Mouse (Mus musculus): ENCODE results near the gene Cd3d. TPM values are rescaled to one million over a fixed set of nuclear protein-coding genes. Genes with fewer than 3 reads are reported as not detected.

Cd3d gene
- polyA plus RNA-seq, 1 experiment from 2014 or later: not detected

DNA sequence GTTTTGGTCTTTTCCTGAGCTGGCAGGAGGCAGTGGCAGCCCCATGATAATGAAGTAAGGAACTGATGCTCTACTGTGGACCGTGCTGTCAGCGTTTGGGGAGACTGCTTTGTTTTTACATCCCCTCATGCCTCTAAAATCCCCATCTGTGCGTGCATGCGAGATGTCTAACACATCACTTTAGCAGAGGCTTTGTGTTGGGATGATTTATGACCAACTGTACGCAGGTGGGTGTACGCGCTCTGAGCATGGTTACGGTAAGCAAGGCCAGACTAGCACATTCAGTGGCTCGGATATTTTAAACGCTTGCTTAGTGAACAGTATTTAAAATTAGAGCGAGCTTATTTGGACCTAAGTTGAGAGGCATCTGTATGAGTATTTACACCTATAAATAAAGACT is 36.4 kb downstream of the Cd3d start:
- H3K36me3 ChIP-seq: no peaks in the 10 kb centered on the region
- H3K4me3 ChIP-seq: no peak overlapping the region
- WGBS: 83% methylated on average over 11 of the region's 11 CpGs
- no peaks in the 10 kb centered on the region for H3K9me3 ChIP-seq
- no peak for ATAC-seq (replicated peaks)
- peaks cover 3% of the 10 kb centered on the region; the same call in 1 of the 2 replicates for H3K27me3 ChIP-seq
- H3K4me1 ChIP-seq: no peaks in the 10 kb centered on the region
- H3K27ac ChIP-seq (replicated peaks): no peak overlapping the region
- no peak overlapping the region for H3K9ac ChIP-seq (replicated peaks)
- no peak overlapping the region for H3K4me2 ChIP-seq (replicated peaks)

DNA sequence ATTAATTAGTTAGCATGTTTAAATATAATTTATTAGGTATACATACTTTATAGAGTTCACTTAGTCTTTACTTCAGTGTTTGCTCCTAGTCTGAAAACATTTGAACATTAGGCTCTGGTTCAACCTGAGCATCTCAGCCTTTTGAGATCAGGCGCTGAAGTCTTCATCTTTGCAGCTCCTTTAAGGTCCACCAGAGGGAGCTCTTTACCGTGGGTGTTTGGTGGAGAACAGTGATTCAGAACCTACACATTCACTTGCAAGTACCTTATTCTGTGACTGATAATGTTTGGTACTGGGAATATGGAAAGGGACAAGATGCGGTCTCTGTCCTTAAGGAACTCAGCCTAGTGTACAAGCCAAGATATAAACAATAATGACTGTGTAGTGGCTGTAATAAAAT is 41.2 kb downstream of the Cd3d start:
- Histone ChIP-seq H3K4me2 (replicated peaks) (no peak overlapping the region), H3K27me3 (no peaks in the 10 kb centered on the region), H3K4me3 (no peak overlapping the region), H3K27ac (replicated peaks) (no peak overlapping the region), H3K9me3 (no peaks in the 10 kb centered on the region), H3K4me1 (no peaks in the 10 kb centered on the region), H3K9ac (replicated peaks) (no peak overlapping the region), H3K36me3 (no peaks in the 10 kb centered on the region)
- 17% methylated on average over 3 of the region's 3 CpGs for WGBS
- no peak for ATAC-seq (replicated peaks)

DNA sequence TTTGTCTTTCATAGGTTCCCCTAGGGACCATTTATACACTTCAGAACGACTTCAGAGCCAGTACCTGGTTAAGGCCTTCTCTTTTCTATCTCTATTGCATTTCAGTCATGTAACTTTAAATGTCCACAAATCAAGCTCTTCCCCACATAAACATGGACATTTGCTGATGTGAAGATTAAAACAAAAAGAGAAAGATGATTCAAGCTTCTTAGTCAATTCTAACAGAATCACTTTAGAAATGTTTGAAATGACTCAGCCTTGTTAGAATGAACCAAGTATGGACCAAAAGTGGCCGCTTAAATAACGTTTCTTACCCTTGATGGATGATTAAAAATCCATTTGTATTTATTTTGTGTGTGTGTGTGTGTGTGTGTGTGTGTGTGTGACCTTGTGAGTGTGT is 42.1 kb downstream of the Cd3d start:
- ATAC-seq (replicated peaks): no peak
- no peaks in the 10 kb centered on the region for H3K36me3 ChIP-seq
- no peak overlapping the region for H3K9ac ChIP-seq (replicated peaks)
- no peak overlapping the region for H3K4me2 ChIP-seq (replicated peaks)
- no peak overlapping the region for H3K27ac ChIP-seq (replicated peaks)
- H3K9me3 ChIP-seq: no peaks in the 10 kb centered on the region
- H3K4me3 ChIP-seq: no peak overlapping the region
- no peaks in the 10 kb centered on the region for H3K4me1 ChIP-seq
- 67% methylated on average over 3 of the region's 3 CpGs for WGBS
- H3K27me3 ChIP-seq: no peaks in the 10 kb centered on the region

DNA sequence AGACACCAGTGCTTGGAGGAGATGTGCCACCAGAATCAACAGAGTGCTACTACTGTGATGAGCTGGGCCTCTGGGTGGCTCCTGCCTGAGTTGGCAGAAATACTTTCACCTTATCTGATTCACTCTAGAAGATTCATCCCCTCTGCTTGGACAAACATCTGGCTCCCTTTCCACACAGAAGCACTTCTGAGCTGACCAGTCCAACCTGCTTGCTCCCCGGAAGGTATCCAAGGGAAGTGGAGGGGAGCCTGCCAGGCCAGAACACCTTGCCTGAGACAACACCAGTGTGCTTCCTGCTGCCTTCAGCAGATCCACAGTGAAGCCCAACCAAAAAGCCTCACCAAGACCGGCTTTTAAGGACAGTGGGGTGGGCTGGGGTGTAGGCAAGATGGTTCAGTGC is 42.6 kb downstream of the Cd3d start:
- WGBS: 84% methylated on average over 2 of the region's 2 CpGs
- H3K4me2 ChIP-seq (replicated peaks): no peak overlapping the region
- H3K4me1 ChIP-seq: no peaks in the 10 kb centered on the region
- H3K9me3 ChIP-seq: no peaks in the 10 kb centered on the region
- no peak overlapping the region for H3K4me3 ChIP-seq
- H3K36me3 ChIP-seq: no peaks in the 10 kb centered on the region
- no peak overlapping the region for H3K9ac ChIP-seq (replicated peaks)
- H3K27me3 ChIP-seq: no peaks in the 10 kb centered on the region
- no peak overlapping the region for H3K27ac ChIP-seq (replicated peaks)
- no peak for ATAC-seq (replicated peaks)

DNA sequence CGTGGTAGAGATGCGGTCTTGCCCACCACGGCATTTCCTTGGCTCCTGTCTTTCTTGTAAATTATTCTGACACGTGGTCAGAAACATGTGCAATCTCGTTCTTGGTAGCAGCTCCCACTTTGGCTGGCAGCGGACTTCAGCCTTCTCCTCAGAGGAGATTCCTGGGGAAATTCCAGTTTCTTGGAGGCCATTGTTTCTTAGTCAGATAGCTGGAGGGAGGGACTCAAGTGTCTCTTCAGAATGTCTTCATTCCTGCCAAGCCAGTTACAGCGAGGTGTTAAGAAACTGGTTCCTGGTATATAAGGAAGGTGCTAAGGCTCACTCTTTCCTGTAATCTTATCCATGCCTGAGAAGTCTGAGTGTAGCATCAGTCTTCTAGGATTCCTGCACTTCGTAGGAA is 45.8 kb downstream of the Cd3d start:
- no peak for ATAC-seq (replicated peaks)
- H3K9ac ChIP-seq (replicated peaks): no peak overlapping the region
- no peak overlapping the region for H3K4me2 ChIP-seq (replicated peaks)
- no peak overlapping the region for H3K27ac ChIP-seq (replicated peaks)
- H3K36me3 ChIP-seq: no peaks in the 10 kb centered on the region
- 75% methylated on average over 8 of the region's 8 CpGs for WGBS
- no peaks in the 10 kb centered on the region for H3K9me3 ChIP-seq
- no peaks in the 10 kb centered on the region for H3K27me3 ChIP-seq
- H3K4me3 ChIP-seq: no peak overlapping the region
- no peaks in the 10 kb centered on the region for H3K4me1 ChIP-seq

DNA sequence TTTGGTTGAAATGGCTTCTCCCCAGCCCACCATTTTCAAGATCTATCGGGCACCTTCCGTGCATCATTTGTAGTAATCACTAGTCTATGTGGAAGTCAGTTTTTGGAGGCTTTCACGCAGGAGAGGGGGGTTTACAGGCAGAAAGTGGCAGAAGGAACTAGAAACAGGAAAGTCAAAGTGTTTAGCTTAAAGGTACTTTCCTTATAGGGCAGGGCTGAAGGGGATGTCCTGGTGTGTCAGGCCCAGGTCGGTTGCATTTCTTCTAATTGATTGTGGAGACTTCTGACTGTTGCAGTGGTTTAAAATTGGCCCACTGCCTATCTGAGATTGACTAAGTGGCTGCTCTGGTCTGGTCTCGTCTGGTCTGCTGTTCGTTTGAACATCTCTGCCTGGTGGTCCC is 48.8 kb downstream of the Cd3d start:
- Histone ChIP-seq H3K4me2 (replicated peaks) (no peak overlapping the region), H3K4me1 (no peaks in the 10 kb centered on the region), H3K27ac (replicated peaks) (no peak overlapping the region), H3K27me3 (no peaks in the 10 kb centered on the region), H3K9ac (replicated peaks) (no peak overlapping the region), H3K36me3 (no peaks in the 10 kb centered on the region), H3K9me3 (no peaks in the 10 kb centered on the region), H3K4me3 (no peak overlapping the region)
- WGBS: 75% methylated on average over 6 of the region's 6 CpGs
- ATAC-seq (replicated peaks): no peak

DNA sequence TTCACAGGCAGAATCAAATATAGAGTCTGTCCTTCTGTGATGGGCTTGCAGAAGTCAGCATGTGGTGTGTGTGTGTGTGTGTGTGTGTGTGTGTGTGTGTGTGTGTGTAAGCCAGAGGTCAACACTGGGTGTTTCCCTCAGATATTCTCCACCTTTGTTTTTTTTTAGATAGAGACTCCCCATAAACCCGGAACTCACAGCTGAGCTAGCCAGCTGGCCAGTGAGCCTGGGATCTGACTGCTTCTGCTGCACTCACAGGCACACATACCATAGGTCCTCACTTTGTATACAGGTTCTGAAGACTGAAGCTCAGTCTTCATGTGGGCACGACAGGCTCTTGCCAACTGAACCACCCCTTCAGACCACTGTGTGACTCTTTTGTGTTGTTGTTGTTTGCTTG is 50.7 kb downstream of the Cd3d start:
- H3K4me1 ChIP-seq: no peaks in the 10 kb centered on the region
- H3K4me3 ChIP-seq: no peak overlapping the region
- H3K9ac ChIP-seq (replicated peaks): no peak overlapping the region
- H3K4me2 ChIP-seq (replicated peaks): no peak overlapping the region
- H3K36me3 ChIP-seq: no peaks in the 10 kb centered on the region
- H3K9me3 ChIP-seq: no peaks in the 10 kb centered on the region
- no peak for ATAC-seq (replicated peaks)
- 82% methylated on average over 2 of the region's 2 CpGs for WGBS
- no peak overlapping the region for H3K27ac ChIP-seq (replicated peaks)
- no peaks in the 10 kb centered on the region for H3K27me3 ChIP-seq

DNA sequence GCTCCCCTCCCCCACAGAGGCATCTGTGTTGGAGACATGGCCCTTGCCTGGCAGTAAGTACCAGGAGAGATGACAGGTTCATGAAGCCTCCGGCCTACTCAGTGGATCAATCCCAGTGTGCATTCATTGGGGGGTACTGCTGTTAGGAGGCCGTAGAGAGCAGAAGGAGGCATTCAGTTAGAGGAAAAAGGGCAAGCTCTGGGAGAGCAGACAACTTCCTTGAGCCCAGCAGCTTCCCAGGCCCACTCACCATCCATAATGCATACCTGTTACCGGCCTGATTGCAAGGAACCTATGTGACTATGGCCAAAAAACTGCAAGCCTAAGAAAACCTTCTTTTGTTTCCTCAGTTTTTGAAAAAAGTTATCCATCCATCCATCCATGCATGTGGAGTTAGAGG is 52.9 kb downstream of the Cd3d start:
- no peak overlapping the region for H3K4me3 ChIP-seq
- H3K4me2 ChIP-seq (replicated peaks): no peak overlapping the region
- H3K36me3 ChIP-seq: no peaks in the 10 kb centered on the region
- ATAC-seq (replicated peaks): no peak
- no peaks in the 10 kb centered on the region for H3K4me1 ChIP-seq
- WGBS: 82% methylated on average over 3 of the region's 3 CpGs
- H3K27me3 ChIP-seq: peaks cover 12% of the 10 kb centered on the region; the same call in 1 of the 2 replicates
- H3K9ac ChIP-seq (replicated peaks): no peak overlapping the region
- H3K27ac ChIP-seq (replicated peaks): no peak overlapping the region
- H3K9me3 ChIP-seq: no peaks in the 10 kb centered on the region

Other genes with a start within 250 kb of the Cd3d start
- gene Phldb1, start 246.6 kb upstream of the Cd3d start, polyA plus RNA-seq (2015; fragmentation: Nextera tagmentation; extraction: Ambion mirVana): 46.4 and 50.0 TPM in 2 replicates
- 134 and 139 TPM in 2 replicates for gene Arcn1, start 213.9 kb upstream of the Cd3d start, polyA plus RNA-seq (2015; fragmentation: Nextera tagmentation; extraction: Ambion mirVana)
- gene Ift46, start 213.9 kb upstream of the Cd3d start, polyA plus RNA-seq (2015; fragmentation: Nextera tagmentation; extraction: Ambion mirVana): 174 and 179 TPM in 2 replicates
- gene Tmem25, start 182.5 kb upstream of the Cd3d start, polyA plus RNA-seq (2015; fragmentation: Nextera tagmentation; extraction: Ambion mirVana): 6.9 and 7.5 TPM in 2 replicates
- 0.36 TPM in 1 of 2 replicates, not detected in the other for gene Ttc36, start 178.7 kb upstream of the Cd3d start, polyA plus RNA-seq (2015; fragmentation: Nextera tagmentation; extraction: Ambion mirVana)
- 30.3 and 31.6 TPM in 2 replicates for gene Kmt2a, start 100.5 kb upstream of the Cd3d start, polyA plus RNA-seq (2015; fragmentation: Nextera tagmentation; extraction: Ambion mirVana)
- 730 and 763 TPM in 2 replicates for gene Atp5l, start 61.0 kb upstream of the Cd3d start, polyA plus RNA-seq (2015; fragmentation: Nextera tagmentation; extraction: Ambion mirVana)
- gene Ube4a, start 16.2 kb upstream of the Cd3d start, polyA plus RNA-seq (2015; fragmentation: Nextera tagmentation; extraction: Ambion mirVana): 37.0 and 39.0 TPM in 2 replicates
- gene Cd3g, start 1.4 kb upstream of the Cd3d start, polyA plus RNA-seq (2015; fragmentation: Nextera tagmentation; extraction: Ambion mirVana): not detected in 2 replicates
- not detected in 2 replicates for gene Cd3e, start 27.8 kb downstream of the Cd3d start, polyA plus RNA-seq (2015; fragmentation: Nextera tagmentation; extraction: Ambion mirVana)
- gene Mpzl2, start 58.0 kb downstream of the Cd3d start, polyA plus RNA-seq (2015; fragmentation: Nextera tagmentation; extraction: Ambion mirVana): 0.34 and 0.63 TPM in 2 replicates
- gene Mpzl3, start 73.4 kb downstream of the Cd3d start, polyA plus RNA-seq (2015; fragmentation: Nextera tagmentation; extraction: Ambion mirVana): 1.1 and 1.5 TPM in 2 replicates
- 0.45 TPM in 1 of 2 replicates, not detected in the other for gene Jaml, start 97.4 kb downstream of the Cd3d start, polyA plus RNA-seq (2015; fragmentation: Nextera tagmentation; extraction: Ambion mirVana)
- 5.3 and 5.7 TPM in 2 replicates for gene Scn2b, start 136.0 kb downstream of the Cd3d start, polyA plus RNA-seq (2015; fragmentation: Nextera tagmentation; extraction: Ambion mirVana)
- gene Scn4b, start 156.6 kb downstream of the Cd3d start, polyA plus RNA-seq (2015; fragmentation: Nextera tagmentation; extraction: Ambion mirVana): 0.10 and 0.34 TPM in 2 replicates
- gene BC049352, start 200.2 kb downstream of the Cd3d start, polyA plus RNA-seq (2015; fragmentation: Nextera tagmentation; extraction: Ambion mirVana): 0.10 TPM in 1 of 2 replicates, not detected in the other
- not detected in 2 replicates for gene Tmprss4, start 222.3 kb downstream of the Cd3d start, polyA plus RNA-seq (2015; fragmentation: Nextera tagmentation; extraction: Ambion mirVana)

Measured in forebrain, embryonic 15.5 days (tissue).